Mouse (Mus musculus) liver, embryonic 14.5 days (tissue): ENCODE measurements around the gene Trit1.

ENCODE experiments used
- CTCF ChIP-seq: IDR thresholded peaks from 2 replicates; pipeline ENCODE4 v1.5.1; 2016; ENCODE audit warnings: antibody characterized with exemption, low read depth, control low read depth
- EP300 ChIP-seq: IDR thresholded peaks from 2 replicates; pipeline ENCODE4 v1.6.1; 2016; ENCODE audit warnings: antibody characterized with exemption, low read depth

DNA sequence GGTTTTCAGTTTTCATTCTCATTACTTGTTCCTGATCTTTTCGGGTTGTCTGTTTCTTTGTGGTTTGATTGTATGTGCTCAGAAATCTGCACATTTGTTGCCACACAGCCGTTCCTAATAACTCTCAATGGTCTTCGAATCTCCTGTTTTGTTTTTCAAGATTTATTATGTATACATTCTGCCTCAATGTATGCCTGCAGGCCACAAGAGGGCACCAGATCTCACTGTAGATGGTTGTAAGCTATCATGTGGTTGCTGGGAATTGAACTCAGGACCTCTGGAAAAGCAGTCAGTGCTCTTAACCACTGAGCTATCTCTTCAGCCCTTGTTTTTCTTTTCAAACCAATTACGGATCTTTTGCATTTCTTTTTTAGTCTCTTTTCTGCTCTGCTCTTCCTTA is 70.0 kb downstream of the Trit1 start:
- no peak for TF ChIP-seq EP300
- no peak; the same call in 1 of the 2 replicates for TF ChIP-seq CTCF
